Mouse (Mus musculus): Measurements from ENCODE around the gene Tbrg4. TPM values are rescaled to one million over a fixed set of nuclear protein-coding genes. Genes with fewer than 3 reads are reported as not detected.

Tbrg4 gene
- 85.9 and 101 TPM in 2 replicates for polyA plus RNA-seq (2012; rRNA removed)

DNA sequence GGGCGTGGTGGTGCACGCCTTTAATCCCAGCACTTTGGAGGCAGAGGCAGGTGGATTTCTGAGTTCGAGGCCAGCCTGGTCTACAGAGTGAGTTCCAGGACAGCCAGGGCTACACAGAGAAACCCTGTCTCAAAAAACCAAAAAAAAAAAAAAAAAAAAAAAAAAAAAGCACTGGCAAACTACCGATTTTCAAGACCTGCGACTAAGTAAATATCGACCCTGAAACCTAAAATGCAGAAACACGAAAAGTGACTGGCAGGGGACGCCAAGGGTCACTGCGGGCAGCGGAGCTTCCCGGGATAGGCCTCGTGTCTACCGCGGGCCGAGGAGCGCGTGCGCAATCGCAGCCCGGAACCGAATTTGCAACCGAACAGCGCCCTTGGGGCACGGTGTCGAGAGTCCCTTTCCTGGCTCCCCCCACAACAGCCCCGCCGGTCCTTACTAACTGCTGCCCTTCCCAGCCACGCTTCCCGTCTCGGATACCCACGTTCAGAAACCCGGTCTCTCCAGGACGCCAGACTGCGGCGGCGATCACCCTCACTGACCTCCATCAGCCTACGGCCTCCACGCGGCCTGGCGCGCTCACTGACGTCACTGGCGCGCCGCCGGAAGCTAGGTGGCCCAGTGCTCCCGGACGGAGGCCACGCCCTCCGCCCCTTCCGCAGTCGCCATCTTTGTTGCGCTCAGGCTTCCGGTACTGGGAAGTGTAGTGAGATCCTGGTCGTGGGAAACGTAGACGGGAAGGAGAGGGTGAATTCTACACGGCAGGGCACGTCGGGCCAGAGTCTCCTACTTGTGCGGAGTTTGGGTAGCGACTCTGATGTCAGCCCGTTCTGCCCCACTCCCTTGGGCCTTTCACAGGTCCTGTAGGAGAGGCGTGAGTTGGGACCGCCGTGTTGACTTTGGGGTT, at the start of gene Tbrg4:
Tbrg4 (minus strand) TSS at position 590 of the 910 bp plus-strand sequence.
- 0 out of 2 replicates have a peak, but pooled peaks cover 2% of the 10 kb centered on the region for H3K4me1 ChIP-seq (ENCODE audit: control insufficient read depth, insufficient read depth, insufficient read length, low read length)
- H3K27ac ChIP-seq (ENCODE audit: insufficient read depth, low read depth, low read length): peak within 1 kb of the TSS; percentile 84
- TF ChIP-seq CTCF (IDR thresholded peaks at IDR 0.05; ENCODE audit: extremely low read depth, insufficient read length, insufficient replicate concordance, low read depth, low read length) (no peak), POLR2A (IDR thresholded peaks at IDR 0.05; ENCODE audit: low read depth, low read length) (peak; percentile 47; the same call in 1 of the 2 replicates)
- H3K27me3 ChIP-seq (ENCODE audit: control insufficient read depth, insufficient read depth, low read length): no peaks in the 10 kb centered on the region
- H3K4me3 ChIP-seq (ENCODE audit: low read depth, low read length): peak within 1 kb of the TSS; percentile 75
- under 1% methylated on average over 66 of the region's 66 CpGs for WGBS
- peaks cover 27% of the 10 kb centered on the region for H3K36me3 ChIP-seq (ENCODE audit: control insufficient read depth, insufficient read depth, low read length)

DNA sequence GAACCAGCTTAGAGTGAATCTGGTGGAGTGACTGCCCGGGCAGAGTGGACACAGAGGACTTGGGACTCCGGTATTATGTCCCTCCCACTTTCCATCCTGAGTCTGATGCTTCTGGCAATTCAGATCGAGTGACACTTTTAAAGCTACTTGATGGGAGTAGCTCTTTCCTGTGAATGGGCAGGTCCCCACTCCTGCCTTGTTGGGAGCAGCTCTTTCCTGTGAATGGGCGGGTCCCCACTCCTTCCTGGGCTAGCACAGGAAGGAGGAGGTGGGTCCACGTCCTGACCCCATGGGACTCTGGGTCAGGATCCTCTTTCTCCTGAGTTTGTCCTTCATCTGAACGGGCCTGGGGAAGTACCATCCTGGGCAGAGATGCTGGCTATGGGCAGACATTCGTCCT, 49.5 kb upstream of the Tbrg4 start:
- no peak overlapping the region for H3K27ac ChIP-seq (ENCODE audit: insufficient read depth, low read depth, low read length)
- no peaks in the 10 kb centered on the region for H3K4me1 ChIP-seq (ENCODE audit: control insufficient read depth, insufficient read depth, insufficient read length, low read length)
- H3K27me3 ChIP-seq (ENCODE audit: control insufficient read depth, insufficient read depth, low read length): no peaks in the 10 kb centered on the region
- H3K4me3 ChIP-seq (ENCODE audit: low read depth, low read length): no peak overlapping the region
- H3K36me3 ChIP-seq (ENCODE audit: control insufficient read depth, insufficient read depth, low read length): no peaks in the 10 kb centered on the region
- WGBS: 51% methylated on average over 7 of the region's 7 CpGs
- TF ChIP-seq CTCF (IDR thresholded peaks at IDR 0.05; ENCODE audit: extremely low read depth, insufficient read length, insufficient replicate concordance, low read depth, low read length) (no peak), POLR2A (IDR thresholded peaks at IDR 0.05; ENCODE audit: low read depth, low read length) (no peak)

DNA sequence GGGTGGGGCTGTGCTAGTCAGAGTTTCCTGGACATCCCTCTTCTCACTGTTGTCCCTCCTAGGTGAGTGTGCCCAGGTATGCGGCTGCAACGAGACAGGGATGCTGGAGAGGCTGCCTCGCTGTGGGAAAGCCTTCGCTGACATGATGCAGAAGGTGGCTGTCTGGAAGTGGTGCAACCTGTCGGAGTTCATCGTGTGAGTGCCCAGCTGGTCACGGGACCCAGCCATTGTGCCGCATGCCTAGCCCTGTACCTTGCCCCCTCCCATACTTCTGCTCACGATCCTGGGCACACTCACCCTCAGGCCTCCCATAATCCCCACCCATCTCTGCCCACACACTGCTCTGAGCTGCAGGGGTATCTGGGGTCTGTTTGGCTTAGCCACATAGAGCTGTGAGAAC, 48.8 kb upstream of the Tbrg4 start:
- Histone ChIP-seq H3K27me3 (ENCODE audit: control insufficient read depth, insufficient read depth, low read length) (no peaks in the 10 kb centered on the region), H3K4me3 (ENCODE audit: low read depth, low read length) (no peak overlapping the region), H3K36me3 (ENCODE audit: control insufficient read depth, insufficient read depth, low read length) (no peaks in the 10 kb centered on the region), H3K4me1 (ENCODE audit: control insufficient read depth, insufficient read depth, insufficient read length, low read length) (no peaks in the 10 kb centered on the region), H3K27ac (ENCODE audit: insufficient read depth, low read depth, low read length) (no peak overlapping the region)
- TF ChIP-seq POLR2A (IDR thresholded peaks at IDR 0.05; ENCODE audit: low read depth, low read length): no peak
- WGBS: 67% methylated on average over 9 of the region's 9 CpGs

DNA sequence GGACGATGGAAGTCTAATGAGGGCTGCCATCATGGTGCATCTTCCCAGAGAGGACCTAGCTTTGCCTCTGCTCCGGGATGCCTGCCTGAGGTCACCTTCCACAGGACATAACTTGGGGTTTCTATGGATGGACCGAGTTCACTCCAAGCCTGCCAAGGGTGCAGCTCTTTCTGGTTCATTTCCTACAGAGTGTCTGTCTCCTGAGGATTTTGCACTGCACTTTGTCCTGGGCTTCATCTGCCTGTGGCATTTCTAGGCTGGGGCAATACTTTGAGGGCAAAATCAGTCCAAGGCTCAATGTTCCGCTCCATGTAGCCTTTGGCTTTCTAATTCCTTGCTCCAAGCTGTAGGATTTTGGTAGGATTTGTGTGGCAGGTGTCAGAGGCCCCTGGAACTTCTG, 45.0 kb upstream of the Tbrg4 start:
- 83% methylated on average over 4 of the region's 4 CpGs for WGBS
- TF ChIP-seq POLR2A (IDR thresholded peaks at IDR 0.05; ENCODE audit: low read depth, low read length): no peak
- no peak for TF ChIP-seq CTCF (IDR thresholded peaks at IDR 0.05; ENCODE audit: extremely low read depth, insufficient read length, insufficient replicate concordance, low read depth, low read length)
- no peaks in the 10 kb centered on the region for H3K27me3 ChIP-seq (ENCODE audit: control insufficient read depth, insufficient read depth, low read length)
- H3K4me3 ChIP-seq (ENCODE audit: low read depth, low read length): no peak overlapping the region
- H3K27ac ChIP-seq (ENCODE audit: insufficient read depth, low read depth, low read length): no peak overlapping the region
- H3K4me1 ChIP-seq (ENCODE audit: control insufficient read depth, insufficient read depth, insufficient read length, low read length): no peaks in the 10 kb centered on the region
- H3K36me3 ChIP-seq (ENCODE audit: control insufficient read depth, insufficient read depth, low read length): no peaks in the 10 kb centered on the region

DNA sequence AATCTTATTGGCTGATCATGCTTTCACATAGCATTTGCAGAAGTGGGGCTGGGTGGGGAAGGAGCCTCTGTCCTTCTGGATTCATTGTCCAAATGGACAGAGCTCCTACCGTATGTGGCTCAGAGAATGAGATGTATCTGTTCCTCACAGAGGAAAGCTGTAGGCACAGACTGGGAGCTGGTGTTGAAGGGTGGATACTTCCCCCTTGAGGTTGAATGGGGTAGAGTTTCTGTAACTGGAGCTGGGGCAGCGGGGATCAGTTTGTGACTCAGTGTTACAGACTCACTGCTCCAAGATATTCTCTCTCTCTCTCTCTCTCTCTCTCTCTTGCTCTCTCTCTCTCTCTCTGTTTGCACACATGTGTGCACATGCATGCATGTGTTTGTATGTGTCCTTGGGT, 44.2 kb upstream of the Tbrg4 start:
- H3K36me3 ChIP-seq (ENCODE audit: control insufficient read depth, insufficient read depth, low read length): no peaks in the 10 kb centered on the region

DNA sequence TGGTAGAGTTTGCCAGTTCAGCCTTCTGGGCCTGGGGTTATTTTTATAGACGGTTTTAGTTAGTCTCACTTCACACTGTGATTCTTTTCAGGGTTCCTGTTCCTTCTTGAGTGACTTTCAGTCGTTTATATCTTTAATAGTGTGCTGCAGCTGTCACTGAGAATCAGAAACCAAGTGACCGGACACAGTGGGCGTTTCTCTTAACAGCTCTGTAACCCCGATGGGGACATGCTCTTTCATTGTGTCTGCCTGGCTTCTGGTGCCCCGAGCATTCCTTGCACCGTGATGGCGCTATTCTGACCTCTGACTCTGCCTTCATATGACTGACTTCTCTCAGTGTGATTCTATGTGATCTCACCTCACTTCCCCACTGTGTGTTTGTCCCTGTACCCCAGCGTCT, 43.2 kb upstream of the Tbrg4 start:
- WGBS: 55% methylated on average over 9 of the region's 9 CpGs
- H3K4me1 ChIP-seq (ENCODE audit: control insufficient read depth, insufficient read depth, insufficient read length, low read length): no peaks in the 10 kb centered on the region
- H3K4me3 ChIP-seq (ENCODE audit: low read depth, low read length): no peak overlapping the region
- H3K36me3 ChIP-seq (ENCODE audit: control insufficient read depth, insufficient read depth, low read length): no peaks in the 10 kb centered on the region
- H3K27me3 ChIP-seq (ENCODE audit: control insufficient read depth, insufficient read depth, low read length): no peaks in the 10 kb centered on the region
- TF ChIP-seq POLR2A (IDR thresholded peaks at IDR 0.05; ENCODE audit: low read depth, low read length): no peak
- no peak for TF ChIP-seq CTCF (IDR thresholded peaks at IDR 0.05; ENCODE audit: extremely low read depth, insufficient read length, insufficient replicate concordance, low read depth, low read length)
- no peak overlapping the region for H3K27ac ChIP-seq (ENCODE audit: insufficient read depth, low read depth, low read length)

More for the DNA sequence above, 44.2 kb upstream of the Tbrg4 start:
- TF ChIP-seq POLR2A (IDR thresholded peaks at IDR 0.05; ENCODE audit: low read depth, low read length) (no peak), CTCF (IDR thresholded peaks at IDR 0.05; ENCODE audit: extremely low read depth, insufficient read length, insufficient replicate concordance, low read depth, low read length) (no peak)
- no peaks in the 10 kb centered on the region for H3K4me1 ChIP-seq (ENCODE audit: control insufficient read depth, insufficient read depth, insufficient read length, low read length)
- no peak overlapping the region for H3K4me3 ChIP-seq (ENCODE audit: low read depth, low read length)
- H3K27me3 ChIP-seq (ENCODE audit: control insufficient read depth, insufficient read depth, low read length): no peaks in the 10 kb centered on the region
- H3K27ac ChIP-seq (ENCODE audit: insufficient read depth, low read depth, low read length): no peak overlapping the region
- 53% methylated on average over 2 of the region's 2 CpGs for WGBS

DNA sequence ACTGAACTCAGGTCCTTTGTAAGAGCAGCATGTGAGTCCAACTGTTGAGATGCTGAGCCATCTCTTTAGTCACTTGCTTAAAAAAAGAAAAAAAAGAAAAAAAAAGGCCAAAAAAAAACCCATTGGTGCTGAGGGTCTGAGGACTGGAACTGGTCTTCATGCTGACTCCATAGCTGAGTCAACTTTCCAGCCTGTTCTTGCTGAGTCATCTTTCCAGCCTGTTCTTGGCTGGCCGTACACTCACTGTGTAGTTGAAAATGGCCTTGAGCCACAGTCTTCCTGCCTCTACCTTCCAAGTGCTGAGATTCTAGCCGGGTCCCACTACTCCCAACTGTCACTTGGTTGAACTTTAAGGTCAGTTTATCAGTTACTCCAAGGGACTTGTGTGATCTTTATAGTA, 40.8 kb upstream of the Tbrg4 start:
- WGBS: 48% methylated on average over 2 of the region's 2 CpGs
- H3K36me3 ChIP-seq (ENCODE audit: control insufficient read depth, insufficient read depth, low read length): no peaks in the 10 kb centered on the region
- no peaks in the 10 kb centered on the region for H3K4me1 ChIP-seq (ENCODE audit: control insufficient read depth, insufficient read depth, insufficient read length, low read length)
- H3K27me3 ChIP-seq (ENCODE audit: control insufficient read depth, insufficient read depth, low read length): no peaks in the 10 kb centered on the region
- TF ChIP-seq CTCF (IDR thresholded peaks at IDR 0.05; ENCODE audit: extremely low read depth, insufficient read length, insufficient replicate concordance, low read depth, low read length) (no peak), POLR2A (IDR thresholded peaks at IDR 0.05; ENCODE audit: low read depth, low read length) (no peak)
- no peak overlapping the region for H3K27ac ChIP-seq (ENCODE audit: insufficient read depth, low read depth, low read length)
- H3K4me3 ChIP-seq (ENCODE audit: low read depth, low read length): no peak overlapping the region
